Mouse (Mus musculus) lung, adult 2 months (tissue): ENCODE measurements around the gene Eml3. TPM values are rescaled to one million over a fixed set of nuclear protein-coding genes. Genes with fewer than 3 reads are reported as not detected.
"Not testable (repeated sequence)": the region's sequence is repeated elsewhere in the genome, so short reads cannot be mapped to it uniquely, and the experiment has no call there.

Source experiments
- DNase-seq: peaks from one replicate; pipeline ENCODE4 v3.0.0; 2022
- H3K4me1 ChIP-seq: fragments of 200-500 bp; 2 replicates; pipeline ENCODE4 v1.6.1; 2011; ENCODE audit warnings: low read length; ENCODE audit not compliant: control insufficient read depth, insufficient read depth
- H3K4me3 ChIP-seq: fragments of 200-500 bp; replicated peaks from 2 replicates; pipeline ENCODE3; 2011; ENCODE audit warnings: low read depth, mild to moderate bottlenecking, control low read depth, low read length; ENCODE audit errors: extremely low read depth
- CTCF ChIP-seq: fragments of 200-500 bp; IDR thresholded peaks from 2 replicates; pipeline ENCODE4 v1.5.1; 2011; ENCODE audit warnings: mild to moderate bottlenecking, low read length, control low read depth; ENCODE audit not compliant: insufficient read depth
- POLR2A ChIP-seq: fragments of 200-500 bp; IDR thresholded peaks from 2 replicates; pipeline ENCODE4 v1.6.1; 2011; ENCODE audit warnings: low read depth, mild to moderate bottlenecking, control low read depth, low read length, borderline replicate concordance; ENCODE audit errors: extremely low read depth
- WGBS: fragments of 180-500 bp; shearing (Covaris S2); methylation state at CpG from one replicate; pipeline ENCODE4 v1.1.7; 2018; 5-methylcytosine and 5-hydroxymethylcytosine counted together
- polyA plus RNA-seq: library from polyadenylated mRNA; depleted of rRNA; stranded (reverse); fragments of >200 nt; gene quantifications from 2 replicates; pipeline ENCODE4 v1.2.3, GENCODE M21; 2012

Eml3 gene
- polyA plus RNA-seq, 1 experiment, result 65.5 TPM

- TF ChIP-seq CTCF (no peak), POLR2A (no peak)
- peak overlapping the region; percentile 94 for H3K4me3 ChIP-seq
- peaks cover 8% of the 10 kb centered on the region for H3K4me1 ChIP-seq
- WGBS, result 12% methylated on average over 5 of the region's 5 CpGs
- DNase-seq, result peak; percentile 42
These were observed 36.8 kb downstream of the Eml3 start for GRCm38 (mm10) chr19:8966198-8966589.

GRCm38 (mm10) chr19:8966590-8967372 lies 37.4 kb downstream of the Eml3 start, which contains the start of gene Eef1g:
TSS of gene Eef1g (plus strand) at chr19:8967041.
- H3K4me1 ChIP-seq, result peaks cover 8% of the 10 kb centered on the region
- peak; percentile 96 for DNase-seq
- peak within 1 kb of the TSS; percentile 94 for H3K4me3 ChIP-seq
- WGBS, result under 1% methylated on average over 52 of the region's 52 CpGs
- TF ChIP-seq CTCF (no peak), POLR2A (peak; percentile 80; the same call in 1 of the 2 replicates)

GRCm38 (mm10) chr19:8967373-8967743 lies 38.0 kb downstream of the Eml3 start:
- DNase-seq, result no peak

GRCm38 (mm10) chr19:8967893-8968292 lies 38.5 kb downstream of the Eml3 start:
- peaks cover 8% of the 10 kb centered on the region for H3K4me1 ChIP-seq
- no peak for DNase-seq
- no peak for TF ChIP-seq POLR2A
- no peak for TF ChIP-seq CTCF
- no peak overlapping the region for H3K4me3 ChIP-seq
- 6% methylated on average over 9 of the region's 9 CpGs for WGBS

More at GRCm38 (mm10) chr19:8967373-8967743, 38.0 kb downstream of the Eml3 start:
- TF ChIP-seq CTCF, result no peak
- no peak for TF ChIP-seq POLR2A
- peaks cover 8% of the 10 kb centered on the region for H3K4me1 ChIP-seq
- WGBS, result 1% methylated on average over 8 of the region's 8 CpGs
- peak overlapping the region; percentile 58 for H3K4me3 ChIP-seq

- DNase-seq, H3K4me1 ChIP-seq, H3K4me3 ChIP-seq: not testable (repeated sequence)
- 80% methylated on average over 8 of the region's 8 CpGs for WGBS
These were observed 43.1 kb downstream of the Eml3 start for GRCm38 (mm10) chr19:8972491-8972890.

- WGBS, result 58% methylated on average over 1 of the region's 1 CpGs
- no peak for DNase-seq
- Histone ChIP-seq H3K4me3 (no peak overlapping the region), H3K4me1 (no peaks in the 10 kb centered on the region; the same call in 1 of the 2 replicates)
- no peak for TF ChIP-seq CTCF
- no peak for TF ChIP-seq POLR2A
These were observed 45.3 kb downstream of the Eml3 start for GRCm38 (mm10) chr19:8974638-8975037.

GRCm38 (mm10) chr19:8975491-8975890 lies 46.1 kb downstream of the Eml3 start:
- H3K4me1 ChIP-seq, result no peaks in the 10 kb centered on the region; the same call in 1 of the 2 replicates
- WGBS, result 95% methylated on average over 2 of the region's 2 CpGs
- no peak for TF ChIP-seq CTCF
- no peak for TF ChIP-seq POLR2A
- no peak for DNase-seq
- H3K4me3 ChIP-seq, result no peak overlapping the region

- WGBS, result 42% methylated on average over 3 of the region's 3 CpGs
- H3K4me1 ChIP-seq, result peaks cover 3% of the 10 kb centered on the region; the same call in 1 of the 2 replicates
- DNase-seq, result no peak
- peak overlapping the region; percentile 4 for H3K4me3 ChIP-seq
- TF ChIP-seq POLR2A (no peak), CTCF (peak; percentile 96)
These were observed 47.2 kb downstream of the Eml3 start for GRCm38 (mm10) chr19:8976535-8976934.

GRCm38 (mm10) chr19:8980771-8981170 lies 51.4 kb downstream of the Eml3 start:
- peaks cover 31% of the 10 kb centered on the region for H3K4me1 ChIP-seq
- no peak for TF ChIP-seq CTCF
- no peak for TF ChIP-seq POLR2A
- no peak for DNase-seq
- H3K4me3 ChIP-seq, result no peak overlapping the region
- WGBS, result 56% methylated on average over 5 of the region's 5 CpGs

- TF ChIP-seq CTCF (no peak), POLR2A (no peak)
- no peak overlapping the region for H3K4me3 ChIP-seq
- WGBS, result 52% methylated on average over 2 of the region's 2 CpGs
- H3K4me1 ChIP-seq, result peaks cover 34% of the 10 kb centered on the region
- no peak for DNase-seq
These were observed 52.3 kb downstream of the Eml3 start for GRCm38 (mm10) chr19:8981450-8982168.
